Mouse (Mus musculus): Measurements from ENCODE around the gene Mthfd2.

Mthfd2 gene

DNA sequence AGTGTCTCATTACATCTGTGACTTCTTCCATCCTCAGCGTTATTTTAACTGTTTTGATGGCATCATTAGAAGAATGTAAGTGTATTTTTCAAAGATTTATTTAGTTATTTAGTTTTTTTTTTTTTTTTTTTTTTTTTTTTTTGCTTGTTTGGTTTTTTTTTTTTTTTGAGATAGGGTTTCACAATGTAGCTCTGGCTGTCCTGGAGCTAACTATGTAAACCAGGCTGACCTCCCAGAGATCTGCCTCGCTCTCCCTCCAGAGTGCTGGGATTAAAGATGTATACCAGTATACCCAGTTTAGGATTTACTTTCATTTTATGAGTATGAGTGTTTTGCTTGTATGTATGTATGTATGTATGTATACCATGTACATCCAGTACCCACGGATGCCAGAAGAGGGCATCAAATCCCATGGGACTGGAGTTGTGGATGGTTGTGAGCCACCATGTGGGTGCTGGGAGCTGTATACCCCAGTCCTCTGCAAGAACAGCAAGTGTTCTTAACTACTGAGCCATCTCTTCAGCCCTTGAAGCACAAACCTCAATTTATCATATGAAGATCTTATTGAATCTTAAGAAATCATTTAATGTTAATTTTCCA lies 2.0 kb upstream of the Mthfd2 start:
- DNase-seq = no peak

DNA sequence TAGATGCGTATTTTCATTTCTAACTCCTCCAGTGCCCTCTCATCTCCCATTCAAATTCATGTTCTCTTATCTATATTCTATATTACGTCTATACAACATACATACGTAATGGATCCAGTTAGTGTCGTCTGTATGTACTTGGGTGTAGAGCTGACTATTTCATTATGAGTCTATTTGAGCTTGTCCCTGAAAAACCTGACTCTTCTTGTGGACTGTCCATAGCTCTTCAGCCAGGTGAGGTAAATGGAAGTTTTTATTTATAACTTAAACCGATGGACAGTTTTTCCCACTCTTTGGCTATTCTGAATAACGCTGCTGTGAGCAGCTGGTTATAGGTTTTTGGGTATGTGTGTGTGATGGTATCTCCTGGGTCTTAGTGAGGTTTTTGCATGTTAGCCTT lies 1.1 kb upstream of the Mthfd2 start:
- DNase-seq = no peak

DNA sequence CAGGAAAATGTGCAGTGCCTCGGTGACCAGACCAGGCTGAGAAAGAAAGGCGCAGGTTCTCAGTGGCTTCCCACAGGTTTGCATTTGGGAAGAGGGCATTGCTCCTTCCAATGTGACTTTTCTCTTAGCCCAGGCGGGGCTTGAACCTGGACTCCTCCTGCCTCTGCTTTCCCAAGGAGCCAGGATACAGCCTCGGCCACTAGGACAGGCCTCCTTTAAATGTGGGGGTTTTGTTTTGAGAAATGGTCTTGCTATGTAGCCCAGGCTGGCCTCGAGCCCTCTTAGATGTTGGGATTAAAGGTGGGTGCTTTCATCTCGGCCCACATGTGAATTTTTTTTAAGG lies 657 bp upstream of the Mthfd2 start:
- DNase-seq = no peak

DNA sequence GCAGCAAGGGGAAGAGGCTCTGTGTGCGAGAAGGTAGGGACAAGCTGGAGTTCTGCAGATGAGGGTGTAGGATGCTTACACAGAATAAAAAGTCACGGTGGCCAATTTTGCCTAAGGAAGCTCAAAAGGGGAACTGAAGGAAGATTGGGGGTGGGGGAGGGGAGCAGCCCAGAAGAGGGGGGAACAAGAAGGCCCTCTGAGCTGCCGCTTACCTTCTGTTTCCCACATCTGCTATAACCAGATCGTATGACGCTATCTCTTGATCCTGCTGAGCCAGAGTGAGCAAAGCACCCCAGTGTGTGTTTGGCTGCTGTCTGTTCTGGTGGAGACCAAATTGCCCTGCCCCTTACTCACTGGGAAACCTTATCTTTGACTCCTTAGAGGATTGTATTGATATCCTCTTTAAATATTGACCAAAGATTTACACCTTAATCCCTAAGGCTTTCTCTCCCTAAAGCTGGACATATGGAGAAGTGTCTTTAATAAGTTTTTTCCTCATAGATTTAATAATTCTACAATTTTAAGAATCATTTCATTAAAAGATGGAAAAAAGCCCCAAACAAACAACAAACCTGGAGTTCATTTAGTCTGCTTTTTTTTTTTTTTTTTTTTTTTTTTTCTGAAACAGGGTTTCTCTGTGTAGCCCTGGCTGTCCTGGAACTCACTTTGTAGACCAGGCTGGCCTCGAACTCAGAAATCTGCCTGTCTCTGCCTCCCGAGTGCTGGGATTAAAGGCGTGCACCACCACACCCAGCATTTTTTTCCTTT lies 1.9 kb downstream of the Mthfd2 start:
- DNase-seq = no peak

DNA sequence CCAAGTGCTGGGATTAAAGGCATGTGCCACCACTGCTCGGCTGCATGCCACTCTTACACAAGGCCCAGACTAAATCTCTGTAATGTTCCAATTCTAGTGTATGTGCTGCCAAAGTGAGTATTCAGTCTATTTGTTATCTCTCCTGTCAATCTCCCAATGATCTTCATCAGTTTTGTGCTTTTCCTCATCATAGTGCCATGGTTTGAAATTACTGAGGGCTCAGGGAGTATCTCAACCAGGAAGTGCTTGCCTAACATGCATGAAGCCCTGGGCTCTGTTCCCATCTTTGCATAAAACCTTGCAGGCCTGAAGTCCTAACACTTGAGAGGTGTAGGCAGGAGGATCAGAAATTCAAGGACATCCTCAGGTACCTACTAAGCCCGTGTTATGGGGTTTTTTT lies 2.9 kb downstream of the Mthfd2 start:
- no peak for DNase-seq

DNA sequence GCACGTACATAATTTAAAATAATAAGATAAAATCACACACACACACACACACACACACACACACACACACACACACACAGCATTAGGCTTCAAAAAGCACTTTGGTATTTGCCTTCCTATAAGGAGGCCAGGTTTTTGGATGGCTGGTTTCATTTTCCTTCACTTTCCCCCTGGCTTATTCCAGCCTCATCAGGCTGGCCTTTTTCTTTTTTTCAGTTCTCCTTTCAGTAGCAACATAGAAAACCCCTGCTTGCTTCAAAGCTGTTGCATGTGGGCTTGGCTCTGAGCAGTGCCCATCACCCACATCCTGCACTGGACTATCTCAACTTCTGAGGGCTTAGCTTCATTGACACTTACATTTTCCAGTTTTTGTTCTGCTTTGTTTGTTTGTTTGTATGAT lies 3.8 kb downstream of the Mthfd2 start:
- no peak for DNase-seq

DNA sequence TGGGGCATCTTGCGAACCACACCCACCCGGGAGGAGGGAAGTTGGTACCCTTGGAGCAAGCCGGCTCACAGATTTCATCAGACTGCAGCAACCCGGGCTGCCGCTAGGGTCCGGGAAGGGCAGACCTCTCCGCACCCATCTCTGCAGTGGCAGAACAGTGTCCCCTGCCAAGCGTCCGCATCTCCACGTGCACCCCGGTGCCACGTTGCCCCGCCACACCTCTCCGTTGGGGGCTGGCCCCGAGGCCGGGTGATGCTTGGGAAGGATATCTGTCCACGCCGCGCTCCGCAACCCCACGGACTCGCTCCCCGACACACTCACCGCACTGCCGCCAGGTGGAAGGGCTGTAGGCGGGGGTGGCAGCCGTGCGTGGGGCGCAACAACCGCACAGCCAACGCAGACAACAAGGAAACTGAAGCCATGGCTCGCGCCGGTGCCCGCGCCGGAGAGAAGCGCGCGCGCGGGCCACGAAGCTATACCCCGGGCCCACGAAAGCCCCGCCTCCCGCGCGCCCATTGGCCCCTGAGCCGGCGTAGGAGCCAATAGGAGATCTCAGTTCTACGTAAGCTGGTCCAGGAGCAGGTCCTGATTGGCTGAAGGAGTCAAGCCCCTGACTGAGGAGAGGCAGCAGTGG lies 8.5 kb downstream of the Mthfd2 start:
- peak; percentile 94 for DNase-seq

DNA sequence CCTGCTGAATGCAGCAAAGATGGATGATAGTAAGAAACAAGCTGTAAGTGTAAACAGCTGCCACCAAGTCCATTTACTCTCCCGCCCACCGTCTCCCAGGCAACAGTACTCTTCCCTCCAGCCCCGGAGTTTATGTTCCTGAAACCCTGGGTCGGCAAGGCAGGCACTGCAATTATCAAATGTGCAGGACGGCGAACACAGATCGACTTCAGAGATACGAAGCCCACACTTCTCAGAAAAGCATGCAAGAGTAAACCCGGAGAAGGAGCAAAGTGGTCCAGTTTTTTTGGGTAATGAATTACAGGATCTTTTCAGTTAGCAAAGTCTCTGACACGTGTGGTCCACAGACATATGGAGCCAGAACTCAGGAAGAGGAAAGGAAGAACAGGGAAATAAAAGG lies 9.7 kb downstream of the Mthfd2 start:
- DNase-seq = no peak

DNA sequence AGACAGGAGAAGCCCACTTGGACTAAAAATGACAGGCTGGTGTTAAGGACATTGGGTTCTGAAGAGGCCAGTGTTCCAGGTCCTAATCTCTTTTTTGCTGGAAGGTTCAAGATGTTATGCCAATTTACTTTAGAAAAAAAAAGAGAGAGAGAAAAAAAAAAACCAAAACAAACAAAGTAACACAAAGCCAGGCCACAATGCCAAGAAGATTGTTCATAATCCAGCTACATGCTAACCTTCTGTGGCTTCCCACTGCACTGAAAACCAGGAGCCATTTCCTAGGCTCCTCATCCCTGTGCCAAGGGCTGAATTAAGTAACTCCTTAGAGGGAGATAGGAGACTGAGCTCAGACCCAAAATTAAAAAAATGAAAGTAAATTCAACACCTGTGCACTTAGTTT lies 10.4 kb downstream of the Mthfd2 start:
- no peak for DNase-seq

DNA sequence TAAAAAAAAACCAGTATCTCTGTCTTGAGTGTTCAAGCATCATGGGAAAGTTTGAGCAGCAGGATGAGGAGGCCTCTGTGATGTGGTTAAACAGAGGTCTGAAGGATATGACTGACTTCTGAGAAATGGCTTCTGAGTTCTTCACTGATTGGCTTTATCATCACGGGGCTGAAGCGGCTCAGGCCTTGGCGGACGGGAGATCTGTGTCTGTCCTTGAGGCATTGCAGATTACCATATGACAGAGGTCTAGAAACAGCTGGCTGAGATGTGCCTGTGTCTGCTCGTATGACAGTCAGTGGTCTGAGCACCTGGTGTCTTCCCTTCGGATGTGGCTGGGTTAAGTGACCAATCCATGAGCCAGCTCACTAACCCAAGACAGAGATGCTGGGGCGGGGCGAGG lies 13.2 kb downstream of the Mthfd2 start:
- no peak for DNase-seq

DNA sequence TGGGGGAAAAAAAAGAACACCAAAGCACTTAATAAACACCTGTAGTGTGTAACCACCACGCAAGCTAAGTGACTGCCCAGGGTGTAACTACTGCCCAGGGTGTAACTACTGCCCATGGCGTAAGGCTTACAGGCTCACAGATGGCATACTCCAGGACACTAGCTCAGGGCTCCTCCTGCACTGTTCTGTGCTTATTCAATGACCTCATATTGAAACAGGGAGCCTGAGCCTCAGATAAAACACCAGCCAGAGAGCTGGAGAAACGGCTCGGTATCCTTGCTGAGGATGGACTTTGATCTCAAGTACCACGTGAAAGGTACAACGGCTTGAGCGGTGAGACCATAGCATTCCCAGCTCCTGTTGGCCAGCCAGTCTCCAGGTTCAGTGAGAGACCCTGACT lies 13.7 kb downstream of the Mthfd2 start:
- no peak for DNase-seq

DNA sequence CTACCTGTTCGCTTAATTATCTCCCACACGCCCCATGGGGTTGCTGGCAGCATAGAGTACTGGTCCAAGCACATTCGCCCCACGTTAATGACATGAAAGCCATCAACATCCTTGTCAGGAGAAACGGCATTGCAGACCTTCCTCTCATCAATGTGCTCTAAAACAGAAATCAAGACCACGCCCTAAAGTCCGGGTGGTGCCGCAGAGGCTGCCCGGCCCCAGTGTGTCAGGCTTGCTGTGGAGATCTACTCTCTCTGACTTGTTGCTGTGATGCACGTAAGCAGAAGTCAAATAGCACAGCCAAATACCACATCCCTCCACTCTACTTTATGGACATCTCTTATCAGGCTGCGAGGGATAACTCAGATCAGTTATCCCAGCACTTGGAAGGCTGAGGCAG lies 14.5 kb downstream of the Mthfd2 start:
- DNase-seq = no peak

DNA sequence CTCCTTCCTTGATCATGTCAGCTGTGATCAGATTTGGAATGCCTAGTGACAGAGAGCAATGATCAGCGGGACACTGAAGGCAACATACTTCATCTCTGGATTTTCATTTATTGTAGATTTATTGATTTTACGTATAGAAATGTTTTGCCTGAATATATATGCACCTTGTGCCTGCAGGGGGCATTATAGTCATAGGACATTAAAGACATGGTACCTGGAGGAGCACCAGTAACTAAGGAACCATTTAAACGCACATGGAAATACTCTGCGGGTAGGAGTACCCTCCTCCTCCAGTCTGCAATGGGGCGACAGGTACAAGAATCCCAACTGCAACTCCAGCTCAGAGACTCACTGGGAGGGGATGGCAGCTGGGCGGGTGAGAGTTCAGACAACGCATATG lies 16.7 kb downstream of the Mthfd2 start:
- no peak for DNase-seq

DNA sequence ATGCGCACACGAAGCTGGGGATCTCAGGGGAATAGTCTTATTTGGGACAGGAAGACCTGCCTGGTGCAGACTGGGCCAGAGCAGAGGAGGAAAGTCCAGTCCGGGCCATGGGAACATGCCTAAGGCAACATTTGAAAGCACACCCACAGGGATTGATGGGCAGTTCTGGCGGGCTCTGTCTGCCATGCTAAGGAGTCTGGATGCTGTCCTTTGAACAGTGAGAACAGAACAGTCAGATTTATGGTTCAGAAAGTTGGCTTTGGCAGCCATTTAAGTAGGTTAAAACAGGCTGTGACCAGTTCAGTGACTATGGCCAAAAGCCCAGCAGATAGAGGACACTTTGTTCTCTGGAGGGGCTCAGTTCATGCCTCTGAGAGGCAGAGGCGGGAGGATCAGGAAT lies 23.4 kb downstream of the Mthfd2 start:
- DNase-seq = no peak

DNA sequence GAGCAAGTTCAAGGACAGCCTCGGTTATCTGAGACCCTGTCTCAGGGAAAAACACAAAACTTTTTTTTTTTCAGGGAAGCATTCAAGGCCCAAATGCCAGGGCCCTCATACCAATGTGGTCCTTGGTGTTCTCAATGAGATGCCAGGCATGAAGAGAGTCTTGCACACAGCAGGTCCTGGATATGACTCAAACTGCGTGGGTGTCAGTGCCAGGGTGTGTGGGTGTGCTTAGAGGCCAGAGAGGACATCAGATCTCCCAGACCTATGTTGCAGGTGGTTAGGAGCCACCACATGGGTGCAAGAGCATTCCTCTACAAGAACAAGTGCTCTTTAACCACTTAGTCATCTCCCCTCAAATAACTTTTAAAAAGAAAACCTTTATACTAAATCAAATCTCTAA lies 24.4 kb downstream of the Mthfd2 start:
- DNase-seq = no peak

DNA sequence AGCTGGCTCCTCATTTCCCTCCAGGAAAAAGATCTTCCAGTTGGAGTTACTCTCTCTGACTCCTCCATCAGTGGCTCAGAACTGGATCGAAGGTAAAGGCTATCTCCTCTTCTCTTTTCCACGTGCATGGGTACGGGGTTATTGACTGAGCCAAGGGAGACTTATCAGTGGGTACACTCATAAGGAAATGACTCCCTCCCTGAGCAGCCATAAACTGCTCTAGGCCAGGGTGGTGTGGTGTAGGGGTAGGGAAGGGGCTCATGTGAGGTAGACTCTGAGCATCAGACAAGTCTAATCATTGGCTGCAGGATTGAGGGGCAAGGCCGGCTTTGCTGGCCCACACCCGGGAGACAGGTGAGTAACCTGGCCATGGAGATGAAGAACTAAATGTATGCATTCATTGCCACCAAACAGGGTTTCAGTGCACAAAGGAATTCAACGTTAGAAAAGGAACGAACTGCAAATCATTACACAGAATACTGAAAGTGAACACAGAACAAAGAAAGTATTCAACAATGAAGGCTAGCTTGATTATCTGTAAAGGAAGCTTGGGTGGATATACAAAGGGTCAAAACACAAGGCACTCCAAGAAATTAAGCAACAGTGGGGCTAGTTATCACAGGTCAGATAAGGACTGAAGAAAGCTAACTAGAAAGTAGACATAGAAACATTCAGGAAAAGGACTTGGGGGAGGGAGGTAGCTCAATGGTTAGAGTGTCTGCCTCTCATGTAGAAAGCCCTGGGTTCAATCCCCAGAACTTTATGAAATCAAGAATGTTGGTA lies 25.1 kb downstream of the Mthfd2 start:
- DNase-seq = no peak

DNA sequence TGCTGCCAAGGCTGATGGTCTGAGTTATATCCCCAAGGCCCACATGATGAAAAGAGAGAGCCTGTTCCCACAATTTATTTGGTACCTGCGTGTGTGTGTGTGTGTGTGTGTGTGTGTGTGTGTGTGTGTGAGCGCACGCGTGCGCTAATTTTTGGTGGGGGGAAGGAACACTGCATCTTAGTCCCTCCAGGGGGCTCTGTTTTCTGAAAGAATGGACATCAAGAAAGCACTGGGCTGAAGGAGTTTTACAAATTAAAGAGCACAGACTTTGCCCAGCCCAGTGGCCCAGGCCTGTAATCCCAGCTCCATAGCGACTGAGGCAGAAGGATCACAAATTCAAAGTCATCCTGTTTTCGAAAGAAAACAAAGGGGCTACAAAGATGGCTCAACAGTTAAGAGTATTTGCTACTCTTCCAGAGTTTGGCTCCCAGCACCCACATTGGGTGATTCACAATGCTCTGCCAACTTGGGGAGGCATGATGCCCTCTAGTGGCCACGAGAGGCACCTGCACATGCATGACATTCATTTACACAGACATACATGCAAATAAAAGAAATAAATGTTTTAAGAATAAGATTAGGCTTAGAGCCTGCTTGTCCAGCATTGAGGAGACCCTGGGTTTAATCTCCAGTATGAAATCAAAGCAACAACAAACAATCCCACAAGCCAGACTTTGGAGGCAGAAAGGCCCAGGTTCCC lies 45.3 kb downstream of the Mthfd2 start:
- no peak for DNase-seq

DNA sequence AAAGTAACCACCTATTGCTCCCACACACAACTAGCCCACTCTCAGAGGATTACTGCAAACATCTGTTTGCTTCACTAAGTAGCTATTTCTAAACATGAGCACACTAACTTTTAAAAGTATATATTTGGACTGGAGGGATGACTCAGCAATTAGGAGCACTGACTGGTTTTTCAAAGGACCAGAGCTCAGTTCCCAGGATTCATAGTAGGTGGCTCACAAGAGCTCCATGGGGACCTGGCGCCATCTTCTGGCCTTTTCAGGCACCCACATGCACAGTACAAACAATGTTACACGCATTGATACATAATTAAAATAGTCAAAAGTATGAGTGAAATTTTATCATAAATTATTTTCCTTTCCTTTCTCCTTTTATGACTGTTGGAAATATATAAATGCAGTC lies 46.8 kb downstream of the Mthfd2 start:
- no peak for DNase-seq

DNA sequence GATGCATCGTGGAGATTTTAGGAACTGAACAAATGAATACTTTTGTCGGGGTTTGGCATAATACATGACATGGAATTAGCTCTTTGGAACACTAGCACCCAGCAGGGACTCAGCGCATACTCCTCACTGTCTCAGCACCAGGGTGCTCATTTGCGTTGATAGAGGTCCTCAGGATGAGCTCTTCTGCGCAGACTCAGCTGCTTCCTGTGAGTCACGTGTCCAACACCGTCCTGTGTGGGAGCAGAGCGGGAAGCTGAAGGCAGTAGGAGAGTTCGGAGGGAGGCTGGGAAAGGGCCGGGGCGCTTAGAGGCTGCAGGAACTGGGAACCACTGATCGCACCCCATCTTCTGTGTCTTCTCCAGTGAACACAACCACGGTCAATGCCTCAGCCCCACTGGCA lies 48.6 kb downstream of the Mthfd2 start:
- DNase-seq = no peak

DNA sequence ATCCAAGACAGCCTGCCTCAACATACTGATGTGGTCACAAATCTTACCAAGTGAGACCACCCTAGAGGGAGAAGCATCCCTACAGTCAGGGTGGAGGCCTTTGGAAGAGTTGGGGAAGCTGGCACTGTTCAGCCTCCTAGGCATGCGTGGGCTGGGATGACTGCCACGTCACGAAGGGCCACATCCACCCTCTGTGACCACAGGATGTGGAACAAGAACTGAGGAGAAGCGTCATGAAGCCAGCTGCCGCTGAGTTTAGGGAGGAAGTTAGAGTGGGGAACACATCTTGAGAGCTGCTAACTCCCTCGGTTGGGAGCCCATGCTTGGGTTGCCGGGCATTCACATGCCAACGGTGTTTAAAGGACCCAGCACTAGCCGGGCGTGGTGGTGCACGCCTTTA lies 52.0 kb downstream of the Mthfd2 start:
- DNase-seq = no peak

DNA sequence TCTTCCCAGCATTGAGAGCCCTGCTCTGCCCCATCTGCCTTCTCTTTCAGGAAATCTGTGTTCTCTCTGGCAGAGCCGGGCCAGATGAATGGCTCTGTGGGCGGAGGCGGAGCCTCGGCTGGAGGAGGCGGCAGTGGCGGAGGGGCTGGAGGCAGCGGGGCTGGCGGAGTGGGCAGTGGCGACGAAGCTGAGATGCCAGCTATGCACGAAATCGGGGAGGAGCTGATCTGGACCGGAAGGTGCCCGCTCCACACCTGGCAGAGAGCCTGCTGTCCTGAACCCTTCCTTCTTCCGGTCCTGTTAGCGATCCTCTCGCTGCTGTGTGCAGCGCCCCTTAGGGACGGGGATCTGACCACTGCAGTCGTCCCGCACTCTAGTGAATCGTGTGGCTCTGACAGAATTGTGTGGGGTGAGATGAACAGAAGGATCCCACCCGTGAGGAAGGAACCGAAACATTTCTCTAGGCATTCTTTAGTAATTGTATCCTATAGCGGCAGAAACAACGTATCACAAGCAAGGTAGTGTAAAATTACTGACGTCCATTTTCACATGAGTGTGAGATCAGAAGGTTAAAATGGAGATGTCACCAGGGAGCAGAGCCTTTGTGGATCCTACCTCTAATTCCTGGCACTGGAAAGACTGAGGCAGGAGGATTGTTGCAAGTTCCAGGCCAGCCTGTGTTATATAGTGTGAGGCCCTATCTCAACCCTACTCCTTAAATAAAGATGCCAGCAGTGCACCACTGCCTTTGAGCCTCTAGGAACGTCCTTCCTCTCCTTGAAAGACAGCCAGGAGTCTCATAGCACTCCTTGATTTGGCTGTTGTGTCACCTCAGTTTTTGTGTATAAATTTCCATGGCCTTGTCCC lies 57.3 kb downstream of the Mthfd2 start:
- peak; percentile 89 for DNase-seq

DNA sequence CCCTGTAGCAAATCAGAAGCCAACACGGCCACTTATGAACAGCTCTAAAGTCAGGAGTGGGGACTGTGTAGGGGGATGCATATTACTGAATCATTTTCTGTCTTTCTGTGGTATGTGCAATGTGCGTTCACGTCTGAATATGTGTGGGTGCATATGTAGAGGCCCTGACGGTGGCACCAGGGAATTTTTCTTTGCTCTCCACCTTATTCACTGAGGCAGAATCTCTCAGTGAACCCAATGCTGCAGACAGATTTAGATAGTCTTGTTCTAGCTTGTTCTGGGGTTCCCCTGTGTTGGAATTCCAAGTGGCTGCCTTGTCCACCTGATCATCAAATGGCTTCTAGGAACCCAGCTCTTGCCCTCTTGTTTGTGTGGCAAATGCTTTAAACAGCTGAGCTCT lies 58.1 kb downstream of the Mthfd2 start:
- DNase-seq = no peak

Measured in right cerebral cortex, postnatal 14 days (tissue).